Mouse (Mus musculus) layer of hippocampus, postnatal 36 days (tissue): ENCODE results near the gene Copg1. TPM values are rescaled to one million over a fixed set of nuclear protein-coding genes. Genes with fewer than 3 reads are reported as not detected.

Experiments
- DNase-seq, 2 experiments: peaks; one replicate each; pipeline ENCODE4 v3.0.0; 2022
- total RNA-seq, 2 experiments: library from RNA; stranded (reverse); gene quantifications; 2 replicates each; pipeline ENCODE4 v1.2.3; 2021

Gene Copg1
- 100 to 1,000 TPM; 238 to 252 TPM for total RNA-seq

- peak; percentile 99 to 100 for DNase-seq
These were observed at the start of gene Copg1 for GRCm38 (mm10) chr6:87887594-87888233. Gene Copg1 (plus strand): TSS chr6:87887814.

- DNase-seq = peak; percentile 96 to 97
These were observed 48.9 kb upstream of the Copg1 start, which contains the start of gene Isy1 for GRCm38 (mm10) chr6:87838551-87839197. Gene Isy1 (minus strand): TSS chr6:87838798.

GRCm38 (mm10) chr6:87839797-87840341 is 47.7 kb upstream of the Copg1 start:
- DNase-seq = no peak

GRCm38 (mm10) chr6:87841635-87842034 is 46.0 kb upstream of the Copg1 start:
- no peak for DNase-seq

GRCm38 (mm10) chr6:87842254-87842653 is 45.4 kb upstream of the Copg1 start:
- no peak for DNase-seq

GRCm38 (mm10) chr6:87845031-87845695 is 42.5 kb upstream of the Copg1 start:
- no peak for DNase-seq

GRCm38 (mm10) chr6:87846813-87847212 is 40.8 kb upstream of the Copg1 start:
- DNase-seq = no peak

GRCm38 (mm10) chr6:87849780-87850154 is 37.8 kb upstream of the Copg1 start:
- DNase-seq = no peak

- peak in 1 of 2 experiments; percentile 34 for DNase-seq
These were observed 37.3 kb upstream of the Copg1 start for GRCm38 (mm10) chr6:87850155-87850899.

GRCm38 (mm10) chr6:87850900-87851614 is 36.6 kb upstream of the Copg1 start, which contains the start of gene Cnbp:
Gene Cnbp (minus strand): TSS chr6:87851106.
- DNase-seq = peak; percentile 95 to 97

- DNase-seq = no peak
These were observed 35.7 kb upstream of the Copg1 start for GRCm38 (mm10) chr6:87851871-87852270.

GRCm38 (mm10) chr6:87853446-87853845 is 34.2 kb upstream of the Copg1 start:
- no peak for DNase-seq

GRCm38 (mm10) chr6:87857071-87857470 is 30.5 kb upstream of the Copg1 start:
- DNase-seq = no peak

- no peak for DNase-seq
These were observed 21.4 kb upstream of the Copg1 start for GRCm38 (mm10) chr6:87866211-87866610.

GRCm38 (mm10) chr6:87867256-87867655 is 20.4 kb upstream of the Copg1 start:
- no peak for DNase-seq

GRCm38 (mm10) chr6:87868871-87869506 is 18.6 kb upstream of the Copg1 start:
- DNase-seq = no peak

- DNase-seq = no peak
These were observed 17.2 kb upstream of the Copg1 start for GRCm38 (mm10) chr6:87870440-87870839.

- no peak for DNase-seq
These were observed 16.4 kb upstream of the Copg1 start for GRCm38 (mm10) chr6:87871240-87871639.

- DNase-seq = no peak
These were observed 14.5 kb upstream of the Copg1 start for GRCm38 (mm10) chr6:87873104-87873503.

GRCm38 (mm10) chr6:87873963-87874362 is 13.7 kb upstream of the Copg1 start:
- DNase-seq = no peak

GRCm38 (mm10) chr6:87875083-87875482 is 12.5 kb upstream of the Copg1 start:
- no peak for DNase-seq
